Mouse (Mus musculus) liver, postnatal 0 days (tissue): Measurements from ENCODE around the gene Akt2.

ENCODE experiments used
- CTCF ChIP-seq: sonication (generic); IDR thresholded peaks from 2 replicates; pipeline ENCODE4 v1.5.1; 2016; ENCODE audit warnings: antibody characterized with exemption, low read depth
- EP300 ChIP-seq: IDR thresholded peaks from 2 replicates; pipeline ENCODE4 v1.6.1; 2016; ENCODE audit warnings: antibody characterized with exemption, low read depth, mild to moderate bottlenecking

GRCm38 (mm10) chr7:27650949-27651348 is 59.6 kb downstream of the Akt2 start:
- TF ChIP-seq CTCF = peak; percentile 78
- no peak for TF ChIP-seq EP300
